Mouse (Mus musculus) G1E (cell line): ENCODE results near the gene Cox7a1.

Source experiments
- CTCF ChIP-seq: IDR thresholded peaks from 2 replicates; pipeline ENCODE4 v1.5.1; 2012; ENCODE audit warnings: low read depth, low read length, inconsistent platforms, mixed read lengths
- GATA1 ChIP-seq: IDR thresholded peaks from 2 replicates; pipeline ENCODE4 v1.6.1; 2012; ENCODE audit warnings: borderline replicate concordance, low read length, inconsistent platforms, mixed read lengths
- TAL1 ChIP-seq: conservative IDR thresholded peaks from 2 replicates; pipeline ENCODE4 v1.6.1; 2012; ENCODE audit warnings: low read depth, low read length, inconsistent platforms, mixed read lengths

DNA sequence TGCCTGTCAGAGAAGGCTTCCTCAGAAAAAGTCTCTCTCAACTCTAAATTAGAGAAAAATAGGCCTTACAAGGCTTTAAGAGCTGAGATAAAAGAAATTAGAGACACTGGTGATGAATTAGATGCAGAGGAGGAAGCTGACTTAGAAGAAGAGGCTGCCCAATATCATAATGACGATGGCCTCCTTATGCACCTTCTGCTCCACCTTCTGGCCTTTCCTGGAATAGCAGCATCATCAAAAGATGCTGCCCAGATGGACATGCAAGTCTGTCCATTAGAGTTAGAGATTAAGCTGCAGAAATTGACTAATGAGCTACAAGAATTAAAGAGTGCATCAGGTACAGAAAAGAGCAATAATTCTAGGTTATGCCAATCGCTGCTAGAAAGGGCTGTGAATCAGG lies 21.4 kb downstream of the Cox7a1 start:
- TF ChIP-seq CTCF = peak; percentile 78
- TF ChIP-seq TAL1 = no peak
- no peak for TF ChIP-seq GATA1
